Mouse (Mus musculus) left cerebral cortex, adult 11 months (tissue): ENCODE data around the gene Cops7a.

Source experiments
- DNase-seq: peaks from one replicate; pipeline ENCODE4 v3.0.0; 2022; ENCODE audit warnings: low spot score

Cops7a gene

GRCm38 (mm10) chr6:124958127-124958526 is 7.2 kb downstream of the Cops7a start:
- DNase-seq = no peak

GRCm38 (mm10) chr6:124955212-124955611 is 10.1 kb downstream of the Cops7a start:
- DNase-seq = no peak

GRCm38 (mm10) chr6:124953991-124954715 is 11.2 kb downstream of the Cops7a start:
- DNase-seq = no peak

GRCm38 (mm10) chr6:124943526-124943925 is 21.8 kb downstream of the Cops7a start:
- no peak for DNase-seq

- DNase-seq = no peak
These were observed 23.7 kb downstream of the Cops7a start for GRCm38 (mm10) chr6:124941679-124942078.

- DNase-seq = no peak
These were observed 26.8 kb downstream of the Cops7a start for GRCm38 (mm10) chr6:124938554-124938953.

- no peak for DNase-seq
These were observed 27.8 kb downstream of the Cops7a start for GRCm38 (mm10) chr6:124937493-124937892.

- DNase-seq = no peak
These were observed 28.7 kb downstream of the Cops7a start for GRCm38 (mm10) chr6:124936681-124937080.

GRCm38 (mm10) chr6:124934670-124935069 is 30.7 kb downstream of the Cops7a start:
- DNase-seq = no peak

GRCm38 (mm10) chr6:124933127-124933526 is 32.2 kb downstream of the Cops7a start:
- no peak for DNase-seq

GRCm38 (mm10) chr6:124932314-124932695 is 33.0 kb downstream of the Cops7a start:
- no peak for DNase-seq

- no peak for DNase-seq
These were observed 33.6 kb downstream of the Cops7a start for GRCm38 (mm10) chr6:124931525-124932313.

GRCm38 (mm10) chr6:124930754-124931524 is 34.4 kb downstream of the Cops7a start, which contains the start of gene Mlf2:
TSS of gene Mlf2 (plus strand) at chr6:124931386.
- peak; percentile 98 for DNase-seq

- DNase-seq = no peak
These were observed 35.1 kb downstream of the Cops7a start for GRCm38 (mm10) chr6:124930231-124930630.

GRCm38 (mm10) chr6:124925941-124926340 is 39.4 kb downstream of the Cops7a start:
- no peak for DNase-seq

GRCm38 (mm10) chr6:124925173-124925793 is 40.1 kb downstream of the Cops7a start:
- no peak for DNase-seq

- no peak for DNase-seq
These were observed 43.8 kb downstream of the Cops7a start for GRCm38 (mm10) chr6:124921539-124921938.

- DNase-seq = no peak
These were observed 44.8 kb downstream of the Cops7a start for GRCm38 (mm10) chr6:124920318-124921085.

GRCm38 (mm10) chr6:124919695-124920317 is 45.5 kb downstream of the Cops7a start, which contains the start of gene Ptms:
TSS of gene Ptms (minus strand) at chr6:124920103.
- DNase-seq = peak; percentile 94

GRCm38 (mm10) chr6:124918890-124919627 is 46.3 kb downstream of the Cops7a start:
- DNase-seq = no peak
